20 mouse cellular contexts compared by ENCODE assay signal in the genomic region with DNA sequence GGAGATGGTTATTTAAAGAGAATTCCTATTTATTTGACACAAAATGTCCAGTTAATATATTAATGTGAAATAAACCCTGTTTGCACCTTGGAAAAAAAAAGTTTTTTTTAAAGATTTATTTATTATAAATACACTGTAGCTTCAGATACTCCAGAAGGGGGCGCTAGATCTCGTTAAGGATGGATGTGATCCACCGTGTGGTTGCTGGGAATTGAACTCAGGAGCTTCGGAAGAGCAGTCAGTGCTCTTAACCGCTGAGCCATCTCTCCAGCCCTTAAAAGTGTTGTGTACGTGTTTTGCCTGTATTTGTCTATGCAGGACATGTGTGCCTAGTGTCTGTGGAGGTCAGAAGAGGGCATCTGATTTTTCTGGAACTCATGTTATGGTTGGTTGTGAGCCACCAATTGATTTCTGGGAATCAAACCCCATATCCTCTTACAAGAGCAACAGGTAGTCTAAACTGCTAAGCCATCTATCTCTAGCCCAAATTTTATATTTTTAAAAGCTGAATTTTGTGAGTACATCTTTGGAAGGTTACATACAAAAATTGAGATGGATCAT. TPM values are rescaled to one million over a fixed set of nuclear protein-coding genes. Genes with fewer than 3 reads are reported as not detected.
DNase-seq lines count a peak whose midpoint lies in the region; ATAC-seq and TF ChIP-seq lines count a peak whose summit lies in the region.
"Had no signal": no experiment of that assay in that cellular context is flagged by ENCODE, and none has a peak within 500 bp of the region (broad histone marks: within the 10 kb centered on the region; RNA-seq: fewer than 3 reads in every experiment).

No protein-coding gene starts in this region.

- H3K4me1 ChIP-seq in kidney, postnatal 0 days (replicated peaks; ENCODE audit: insufficient read depth, low read length): no peaks in the 10 kb centered on the region
- H3K4me1 ChIP-seq in kidney, embryonic 16.5 days (ENCODE audit: insufficient read depth, low read length): no peaks in the 10 kb centered on the region
- H3K4me1 ChIP-seq in midbrain, embryonic 14.5 days (ENCODE audit: control insufficient read depth, insufficient read depth, low read length): no peaks in the 10 kb centered on the region
- no peaks in the 10 kb centered on the region for H3K4me1 ChIP-seq in midbrain, embryonic 10.5 days
- no peaks in the 10 kb centered on the region for H3K4me1 ChIP-seq in stomach, postnatal 0 days (replicated peaks; ENCODE audit: control insufficient read depth, insufficient read depth)
- H3K4me1 ChIP-seq: embryonic facial prominence, embryonic 15.5 days; forebrain, embryonic 13.5 days; limb, embryonic 10.5 days had no signal

- H3K27ac ChIP-seq in kidney, postnatal 0 days: no peak overlapping the region
- no peak overlapping the region for H3K27ac ChIP-seq in kidney, embryonic 16.5 days (ENCODE audit: low read length)
- no peak overlapping the region for H3K27ac ChIP-seq in midbrain, embryonic 14.5 days (replicated peaks; ENCODE audit: low read depth, low read length)
- H3K27ac ChIP-seq in midbrain, embryonic 10.5 days (replicated peaks): no peak overlapping the region
- H3K27ac ChIP-seq in stomach, postnatal 0 days (replicated peaks): no peak overlapping the region
- H3K27ac ChIP-seq: embryonic facial prominence, embryonic 15.5 days; forebrain, embryonic 13.5 days; hindbrain, embryonic 14.5 days; limb, embryonic 10.5 days had no signal

- DNase-seq in kidney, postnatal 0 days (ENCODE audit: low spot score): no peak
- peak; percentile 13 for DNase-seq in midbrain, embryonic 14.5 days
- DNase-seq in midbrain, embryonic 10.5 days (ENCODE audit: low spot score): no peak
- peak; percentile 60 for DNase-seq in R1 (ENCODE audit: low read depth, low spot score)
- DNase-seq in stomach, postnatal 0 days (ENCODE audit: low spot score): no peak
- DNase-seq: adrenal gland, adult 8-10 months; cerebellum, adult 9-10 months; kidney, adult 2 months; kidney, postnatal 4 days; lung, adult 2 months; right cerebral cortex, postnatal 25 days; thymus, adult 18-20 months had no signal

- H3K36me3 ChIP-seq in kidney, postnatal 0 days (ENCODE audit: insufficient read depth, low read length): peaks cover 6% of the 10 kb centered on the region; the same call in 1 of the 2 replicates
- peaks cover 17% of the 10 kb centered on the region for H3K36me3 ChIP-seq in kidney, embryonic 16.5 days (ENCODE audit: insufficient read depth, low read length)
- H3K36me3 ChIP-seq in midbrain, embryonic 14.5 days (ENCODE audit: control insufficient read depth, insufficient read depth, low read length): peaks cover 17% of the 10 kb centered on the region
- H3K36me3 ChIP-seq in midbrain, embryonic 10.5 days: peaks cover 30% of the 10 kb centered on the region
- peaks cover 3% of the 10 kb centered on the region; the same call in 1 of the 2 replicates for H3K36me3 ChIP-seq in stomach, postnatal 0 days (ENCODE audit: control insufficient read depth, insufficient read depth, low read length)

- peak; percentile 22; the same call in 1 of the 2 replicates for TF ChIP-seq CTCF in kidney, postnatal 0 days (IDR thresholded peaks at IDR 0.05; ENCODE audit: low read depth)
- TF ChIP-seq CTCF in stomach, postnatal 0 days (IDR thresholded peaks at IDR 0.05; ENCODE audit: low read depth): peak; percentile 32; the same call in 1 of the 2 replicates

- no peaks in the 10 kb centered on the region for H3K9me3 ChIP-seq in kidney, postnatal 0 days (replicated peaks; ENCODE audit: low read length)
- H3K9me3 ChIP-seq in kidney, embryonic 16.5 days (ENCODE audit: low read length): no peaks in the 10 kb centered on the region
- no peaks in the 10 kb centered on the region for H3K9me3 ChIP-seq in midbrain, embryonic 14.5 days (ENCODE audit: control insufficient read depth, low read length)
- H3K9me3 ChIP-seq in midbrain, embryonic 10.5 days (replicated peaks): no peaks in the 10 kb centered on the region
- H3K9me3 ChIP-seq in stomach, postnatal 0 days (ENCODE audit: control insufficient read depth, low read length): no peaks in the 10 kb centered on the region
- H3K9me3 ChIP-seq: embryonic facial prominence, embryonic 15.5 days; forebrain, embryonic 13.5 days; limb, embryonic 10.5 days; megakaryocyte, embryonic 14.5 days had no signal

- no peaks in the 10 kb centered on the region for H3K27me3 ChIP-seq in kidney, postnatal 0 days (ENCODE audit: insufficient read depth, low read length)
- no peaks in the 10 kb centered on the region for H3K27me3 ChIP-seq in kidney, embryonic 16.5 days (ENCODE audit: insufficient read depth, low read length)
- H3K27me3 ChIP-seq in midbrain, embryonic 14.5 days (ENCODE audit: control insufficient read depth, insufficient read depth, low read length): no peaks in the 10 kb centered on the region
- H3K27me3 ChIP-seq in midbrain, embryonic 10.5 days (ENCODE audit: low read depth, poor library complexity, severe bottlenecking): no peaks in the 10 kb centered on the region
- H3K27me3 ChIP-seq in stomach, postnatal 0 days (ENCODE audit: control insufficient read depth, insufficient read depth, low read length): no peaks in the 10 kb centered on the region
- H3K27me3 ChIP-seq: embryonic facial prominence, embryonic 15.5 days; forebrain, embryonic 13.5 days; megakaryocyte, embryonic 14.5 days had no signal

- no peak overlapping the region for H3K4me3 ChIP-seq in kidney, postnatal 0 days (replicated peaks; ENCODE audit: low read depth, low read length)
- H3K4me3 ChIP-seq in kidney, embryonic 16.5 days (ENCODE audit: low read length): no peak overlapping the region
- H3K4me3 ChIP-seq in midbrain, embryonic 14.5 days (replicated peaks; ENCODE audit: low read depth, low read length): no peak overlapping the region
- H3K4me3 ChIP-seq in midbrain, embryonic 10.5 days: no peak overlapping the region
- no peak overlapping the region for H3K4me3 ChIP-seq in stomach, postnatal 0 days (ENCODE audit: low read depth, low read length)
- H3K4me3 ChIP-seq: embryonic facial prominence, embryonic 15.5 days; forebrain, embryonic 13.5 days; limb, embryonic 10.5 days; megakaryocyte, embryonic 14.5 days; myocyte had no signal

- no peak overlapping the region for H3K9ac ChIP-seq in kidney, postnatal 0 days (ENCODE audit: low read depth, low read length)
- no peak overlapping the region for H3K9ac ChIP-seq in kidney, embryonic 16.5 days (replicated peaks; ENCODE audit: low read length)
- H3K9ac ChIP-seq in midbrain, embryonic 14.5 days (replicated peaks; ENCODE audit: low read length): no peak overlapping the region
- H3K9ac ChIP-seq in stomach, postnatal 0 days (ENCODE audit: low read length): no peak overlapping the region
- H3K9ac ChIP-seq: embryonic facial prominence, embryonic 15.5 days; forebrain, embryonic 13.5 days; hindbrain, embryonic 14.5 days had no signal

- no peak for ATAC-seq in kidney, postnatal 0 days (replicated peaks; ENCODE audit: low FRiP score, low read depth)
- ATAC-seq in kidney, embryonic 16.5 days (ENCODE audit: low FRiP score, low TSS enrichment): no peak
- ATAC-seq in midbrain, embryonic 14.5 days (ENCODE audit: low FRiP score, low TSS enrichment): no peak
- ATAC-seq in stomach, postnatal 0 days (ENCODE audit: low FRiP score, low TSS enrichment): no peak
- ATAC-seq in inflammation-experienced regulatory T-cells, adult 6 months: no peak
- ATAC-seq: forebrain, embryonic 13.5 days had no signal

- 73% methylated on average over 6 of the region's 6 CpGs for WGBS in kidney, postnatal 0 days
- WGBS in kidney, embryonic 16.5 days: 70% methylated on average over 6 of the region's 6 CpGs
- WGBS in midbrain, embryonic 14.5 days: 72% methylated on average over 6 of the region's 6 CpGs
- WGBS in midbrain, embryonic 10.5 days: 72% methylated on average over 6 of the region's 6 CpGs
- WGBS in stomach, postnatal 0 days: 69% methylated on average over 6 of the region's 6 CpGs

- H3K4me2 ChIP-seq in kidney, postnatal 0 days (ENCODE audit: low read length): no peak overlapping the region
- no peak overlapping the region for H3K4me2 ChIP-seq in kidney, embryonic 16.5 days (replicated peaks; ENCODE audit: low read depth, low read length)
- H3K4me2 ChIP-seq in midbrain, embryonic 14.5 days (ENCODE audit: low read length): no peak overlapping the region
- no peak overlapping the region for H3K4me2 ChIP-seq in stomach, postnatal 0 days (replicated peaks; ENCODE audit: low read depth)
- H3K4me2 ChIP-seq: embryonic facial prominence, embryonic 15.5 days; forebrain, embryonic 13.5 days; hindbrain, embryonic 14.5 days had no signal

- TF ChIP-seq EP300 in stomach, postnatal 0 days (optimal IDR thresholded peaks at IDR 0.05): no peak

RNA-seq across cellular contexts. Expression of a gene that starts 14.9 kb away (rescaled TPM):
- polyA plus RNA-seq in kidney, postnatal 0 days (2015; fragmentation: Nextera tagmentation; extraction: Ambion mirVana): 72.8 and 80.3 TPM in 2 replicates
- 102 and 106 TPM in 2 replicates for polyA plus RNA-seq in kidney, embryonic 16.5 days (2015; fragmentation: Nextera tagmentation; extraction: Ambion mirVana)
- polyA plus RNA-seq in midbrain, embryonic 14.5 days (2014; fragmentation: Nextera tagmentation; extraction: Ambion mirVana): 39.2 and 43.7 TPM in 2 replicates
- 129 and 143 TPM in 2 replicates for polyA plus RNA-seq in midbrain, embryonic 10.5 days (2016; fragmentation: Nextera tagmentation; extraction: Ambion mirVana)
- 45.6 and 54.0 TPM in 2 replicates for polyA plus RNA-seq in stomach, postnatal 0 days (2015; fragmentation: Nextera tagmentation; extraction: Ambion mirVana)
- 10 to 100 TPM; 22.5 to 49.0 (median 24.8) TPM for polyA plus RNA-seq in inflammation-experienced regulatory T-cells, adult 6 months (2017; shearing (Covaris generic))

RNA-seq across cellular contexts. Expression of a gene that starts 15.1 kb away (rescaled TPM):
- 131 and 136 TPM in 2 replicates for polyA plus RNA-seq in kidney, postnatal 0 days (2015; fragmentation: Nextera tagmentation; extraction: Ambion mirVana)
- polyA plus RNA-seq in kidney, embryonic 16.5 days (2015; fragmentation: Nextera tagmentation; extraction: Ambion mirVana): 116 and 123 TPM in 2 replicates
- polyA plus RNA-seq in midbrain, embryonic 14.5 days (2014; fragmentation: Nextera tagmentation; extraction: Ambion mirVana): 126 and 149 TPM in 2 replicates
- polyA plus RNA-seq in midbrain, embryonic 10.5 days (2016; fragmentation: Nextera tagmentation; extraction: Ambion mirVana): 43.3 and 55.5 TPM in 2 replicates
- 44.6 and 47.5 TPM in 2 replicates for polyA plus RNA-seq in stomach, postnatal 0 days (2015; fragmentation: Nextera tagmentation; extraction: Ambion mirVana)
- polyA plus RNA-seq in inflammation-experienced regulatory T-cells, adult 6 months (2017; shearing (Covaris generic)): 10 to 100 TPM; 31.2 to 43.0 (median 36.4) TPM

RNA-seq across cellular contexts. Expression of a gene that starts 18.5 kb away (rescaled TPM):
- 2.6 and 2.7 TPM in 2 replicates for polyA plus RNA-seq in kidney, postnatal 0 days (2015; fragmentation: Nextera tagmentation; extraction: Ambion mirVana)
- 3.0 and 3.5 TPM in 2 replicates for polyA plus RNA-seq in kidney, embryonic 16.5 days (2015; fragmentation: Nextera tagmentation; extraction: Ambion mirVana)
- polyA plus RNA-seq in midbrain, embryonic 14.5 days (2014; fragmentation: Nextera tagmentation; extraction: Ambion mirVana): 5.0 TPM in 2 replicates
- polyA plus RNA-seq in midbrain, embryonic 10.5 days (2016; fragmentation: Nextera tagmentation; extraction: Ambion mirVana): 1.7 and 2.3 TPM in 2 replicates
- 1.8 and 2.0 TPM in 2 replicates for polyA plus RNA-seq in stomach, postnatal 0 days (2015; fragmentation: Nextera tagmentation; extraction: Ambion mirVana)
- polyA plus RNA-seq in inflammation-experienced regulatory T-cells, adult 6 months (2017; shearing (Covaris generic)): 1 to 10 TPM; 3.2 to 6.5 (median 5.5) TPM

Comparison
In these comparisons a context has a peak if more than half of its experiments do, and no peak if none do; other contexts are left out.
1. DNase-seq: peak in midbrain, embryonic 14.5 days (single experiment) and R1 (single experiment); none in kidney, postnatal 0 days (single experiment), midbrain, embryonic 10.5 days (single experiment) and stomach, postnatal 0 days (single experiment).